Mouse (Mus musculus): Measurements from ENCODE around the gene Ablim1.

DNA sequence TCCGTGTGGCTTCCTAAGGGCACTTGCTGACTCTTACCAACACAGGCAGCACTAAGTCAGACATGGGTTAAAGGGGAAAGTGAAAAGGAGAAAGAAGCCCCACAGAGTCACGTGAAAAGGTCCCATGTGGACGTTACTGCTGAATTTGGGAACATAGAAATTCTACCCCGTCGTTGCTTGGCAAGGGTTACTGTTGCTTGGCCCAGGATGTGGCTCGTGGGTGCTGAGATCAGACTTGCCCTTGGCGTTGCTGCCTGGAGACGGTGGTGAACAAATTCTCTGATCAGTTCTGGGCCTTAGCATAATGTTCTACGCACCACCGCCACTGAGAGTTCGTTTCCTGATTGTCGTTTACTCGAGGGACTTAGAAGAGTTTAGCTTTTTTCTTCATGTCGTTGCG, 277.9 kb downstream of the Ablim1 start:
- TF ChIP-seq MAX (IDR thresholded peaks at IDR 0.05): no peak
- TF ChIP-seq CTCF (IDR thresholded peaks at IDR 0.05; ENCODE audit: control insufficient read depth, insufficient read depth, insufficient read length): no peak
- TF ChIP-seq FOSL1 (IDR thresholded peaks at IDR 0.05; ENCODE audit: insufficient read depth, low read length, poor library complexity, severe bottlenecking): no peak
- no peak for TF ChIP-seq MYOG (IDR thresholded peaks at IDR 0.05; ENCODE audit: control insufficient read depth, extremely low read depth, insufficient read length)
- no peak for TF ChIP-seq CEBPB (IDR thresholded peaks at IDR 0.05; ENCODE audit: low read depth)
- no peak for TF ChIP-seq MYOD1 (IDR thresholded peaks at IDR 0.05; ENCODE audit: control insufficient read depth, insufficient read length, low read depth)
- no peak for TF ChIP-seq USF1 (IDR thresholded peaks at IDR 0.05; ENCODE audit: low read depth)

Data from C2C12 (cell line).